Mouse (Mus musculus): ENCODE measurements around the gene Gsc2. TPM values are rescaled to one million over a fixed set of nuclear protein-coding genes. Genes with fewer than 3 reads are reported as not detected.

Gsc2 gene
- polyA plus RNA-seq, 1 experiment from 2014 or later, result not detected

DNA sequence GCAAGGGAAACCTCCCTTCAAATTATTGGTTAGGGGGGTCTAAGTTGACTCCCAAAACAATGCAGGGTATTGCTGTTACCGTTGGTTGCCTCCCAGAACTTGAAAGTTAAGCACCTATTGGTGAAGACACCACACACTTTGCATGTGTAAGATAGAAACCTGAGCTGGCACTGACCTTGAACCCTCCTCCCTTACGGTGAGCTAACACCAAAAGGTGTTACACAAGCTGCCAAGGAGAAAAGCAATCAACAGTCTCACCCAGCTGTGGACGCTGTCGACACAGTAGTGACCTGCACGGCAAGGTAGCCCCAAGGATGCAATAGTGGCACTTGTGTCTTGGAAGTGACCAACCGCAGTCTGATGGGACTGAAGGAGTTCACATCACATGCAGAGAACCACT is 30.7 kb downstream of the Gsc2 start:
- Histone ChIP-seq H3K9ac (replicated peaks) (no peak overlapping the region), H3K4me2 (no peak overlapping the region), H3K27ac (replicated peaks) (no peak overlapping the region), H3K36me3 (no peaks in the 10 kb centered on the region), H3K4me3 (replicated peaks) (no peak overlapping the region), H3K9me3 (replicated peaks) (no peaks in the 10 kb centered on the region), H3K27me3 (replicated peaks) (no peaks in the 10 kb centered on the region), H3K4me1 (peaks cover 18% of the 10 kb centered on the region)
- 88% methylated on average over 6 of the region's 6 CpGs for WGBS
- ATAC-seq (ENCODE audit: low FRiP score), result no peak

DNA sequence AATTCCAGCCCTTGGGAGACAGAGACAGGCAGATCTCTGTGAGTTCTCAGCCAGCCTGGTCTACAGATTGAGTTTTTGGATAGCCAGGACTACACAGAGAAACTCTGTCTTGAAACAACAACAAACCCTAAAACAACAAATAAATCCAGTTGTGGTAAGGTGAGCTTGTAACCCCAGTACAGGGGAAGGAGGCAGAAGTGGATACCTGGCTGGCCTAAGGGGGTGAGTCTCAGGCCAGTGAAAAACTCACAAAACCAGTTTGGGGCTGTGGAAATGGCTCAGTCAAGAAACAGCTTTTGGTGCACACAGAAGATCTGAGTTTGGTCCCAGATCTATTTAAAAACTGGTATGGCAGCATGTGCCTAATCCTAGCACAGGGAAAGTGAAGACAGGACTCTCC is 32.7 kb downstream of the Gsc2 start:
- H3K27me3 ChIP-seq (replicated peaks), result no peaks in the 10 kb centered on the region
- no peak overlapping the region for H3K4me2 ChIP-seq
- ATAC-seq (ENCODE audit: low FRiP score), result no peak
- no peak overlapping the region for H3K4me3 ChIP-seq (replicated peaks)
- peaks cover 18% of the 10 kb centered on the region for H3K4me1 ChIP-seq
- H3K27ac ChIP-seq (replicated peaks), result no peak overlapping the region
- no peak overlapping the region for H3K9ac ChIP-seq (replicated peaks)
- no peaks in the 10 kb centered on the region for H3K9me3 ChIP-seq (replicated peaks)
- H3K36me3 ChIP-seq, result 0 out of 2 replicates have a peak, but pooled peaks cover 2% of the 10 kb centered on the region

DNA sequence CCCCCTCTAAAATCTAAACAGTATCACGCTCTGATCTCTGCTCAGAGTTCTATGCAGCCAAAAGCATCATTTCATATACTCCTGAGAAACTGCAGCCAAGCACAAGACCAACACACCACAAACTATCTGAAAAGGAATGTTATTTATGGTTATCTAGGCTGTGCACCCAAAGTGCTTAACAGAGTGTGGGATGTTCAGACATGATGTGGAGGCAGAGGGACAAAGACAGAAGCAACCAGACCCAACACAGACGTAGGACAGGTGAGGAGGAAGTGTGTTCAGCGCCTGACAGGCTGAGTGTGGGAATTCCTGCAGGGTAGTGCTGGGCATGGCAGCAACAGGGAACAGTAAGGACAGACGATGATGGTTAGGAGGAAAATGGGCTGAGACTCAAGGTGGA is 35.3 kb downstream of the Gsc2 start:
- no peak overlapping the region for H3K4me3 ChIP-seq (replicated peaks)
- H3K4me2 ChIP-seq, result no peak overlapping the region
- H3K4me1 ChIP-seq, result 0 out of 2 replicates have a peak, but pooled peaks cover 3% of the 10 kb centered on the region
- no peaks in the 10 kb centered on the region for H3K9me3 ChIP-seq (replicated peaks)
- WGBS, result 93% methylated on average over 4 of the region's 4 CpGs
- H3K27ac ChIP-seq (replicated peaks), result no peak overlapping the region
- H3K9ac ChIP-seq (replicated peaks), result no peak overlapping the region
- no peak for ATAC-seq (ENCODE audit: low FRiP score)
- H3K27me3 ChIP-seq (replicated peaks), result no peaks in the 10 kb centered on the region
- 0 out of 2 replicates have a peak, but pooled peaks cover 3% of the 10 kb centered on the region for H3K36me3 ChIP-seq

DNA sequence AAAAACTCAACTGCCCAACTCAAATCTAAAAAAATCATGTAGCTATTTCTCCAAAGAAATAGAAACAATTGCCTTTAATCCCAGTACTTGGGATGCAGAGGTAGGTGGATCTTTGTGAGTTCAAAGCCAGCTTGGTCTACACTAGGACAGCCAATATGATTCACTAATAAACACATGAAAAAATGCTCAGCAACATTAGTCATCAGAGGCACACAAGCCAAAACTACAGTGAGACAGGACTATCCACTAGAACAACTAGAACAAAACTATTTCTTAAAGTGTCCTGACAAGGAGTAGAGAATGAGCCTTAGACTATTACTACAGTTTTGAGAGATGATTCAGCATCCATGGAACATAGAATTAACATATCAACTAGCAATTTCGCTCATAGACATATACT is 38.8 kb downstream of the Gsc2 start:
- ATAC-seq (ENCODE audit: low FRiP score), result no peak
- no peak overlapping the region for H3K9ac ChIP-seq (replicated peaks)
- H3K27me3 ChIP-seq (replicated peaks), result no peaks in the 10 kb centered on the region
- H3K4me3 ChIP-seq (replicated peaks), result no peak overlapping the region
- no peak overlapping the region for H3K4me2 ChIP-seq
- peaks cover 18% of the 10 kb centered on the region for H3K36me3 ChIP-seq
- 95% methylated on average over 1 of the region's 1 CpGs for WGBS
- H3K4me1 ChIP-seq, result 0 out of 2 replicates have a peak, but pooled peaks cover under 1% of the 10 kb centered on the region
- H3K9me3 ChIP-seq (replicated peaks), result no peaks in the 10 kb centered on the region
- H3K27ac ChIP-seq (replicated peaks), result no peak overlapping the region

DNA sequence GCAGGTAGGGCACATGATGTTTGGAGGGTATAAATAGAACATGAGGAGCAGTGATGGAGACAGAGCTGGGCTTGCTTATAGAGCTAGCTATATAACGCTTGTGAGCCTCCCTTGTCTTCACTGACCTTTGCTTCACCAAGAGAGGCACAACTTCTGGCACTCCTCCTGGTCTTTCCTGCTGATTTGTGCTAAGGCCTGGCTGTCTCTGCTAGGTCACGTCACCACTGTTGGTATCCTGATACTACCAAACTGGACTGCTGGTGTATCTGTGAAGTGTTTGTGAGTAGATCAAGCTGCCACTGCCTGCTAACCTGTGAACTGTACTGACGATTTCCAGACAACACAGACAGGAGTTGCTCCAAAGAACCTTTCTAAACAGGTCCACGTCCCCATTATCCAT is 39.7 kb downstream of the Gsc2 start:
- no peak overlapping the region for H3K4me2 ChIP-seq
- H3K27ac ChIP-seq (replicated peaks), result no peak overlapping the region
- no peaks in the 10 kb centered on the region for H3K4me1 ChIP-seq
- WGBS, result 92% methylated on average over 4 of the region's 4 CpGs
- ATAC-seq (ENCODE audit: low FRiP score), result no peak
- no peaks in the 10 kb centered on the region for H3K27me3 ChIP-seq (replicated peaks)
- no peak overlapping the region for H3K4me3 ChIP-seq (replicated peaks)
- peaks cover 25% of the 10 kb centered on the region for H3K36me3 ChIP-seq
- no peak overlapping the region for H3K9ac ChIP-seq (replicated peaks)
- no peaks in the 10 kb centered on the region for H3K9me3 ChIP-seq (replicated peaks)

DNA sequence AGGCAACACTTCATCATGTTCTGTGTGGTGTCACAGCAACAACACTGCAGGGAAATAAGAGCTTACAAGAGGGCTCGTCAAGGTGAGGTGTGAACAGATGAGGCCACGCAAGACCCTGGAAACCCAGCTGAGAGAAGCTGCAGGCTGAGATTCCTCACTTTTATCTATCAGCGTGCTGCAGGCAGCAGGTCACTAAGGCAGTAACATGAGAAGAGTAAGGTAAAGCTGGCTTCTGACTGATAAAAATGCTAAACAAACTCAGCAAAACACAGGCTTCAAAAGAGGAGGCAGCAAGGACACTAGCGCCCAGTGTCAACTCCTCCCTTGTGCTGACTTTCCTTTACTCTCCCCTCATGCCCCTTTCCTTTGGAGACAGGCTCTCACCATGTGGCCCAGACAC is 41.9 kb downstream of the Gsc2 start:
- Histone ChIP-seq H3K27me3 (replicated peaks) (no peaks in the 10 kb centered on the region), H3K4me2 (no peak overlapping the region), H3K9ac (replicated peaks) (no peak overlapping the region), H3K4me1 (no peaks in the 10 kb centered on the region), H3K9me3 (replicated peaks) (no peaks in the 10 kb centered on the region), H3K27ac (replicated peaks) (no peak overlapping the region), H3K4me3 (replicated peaks) (no peak overlapping the region), H3K36me3 (peaks cover 35% of the 10 kb centered on the region)
- no peak for ATAC-seq (ENCODE audit: low FRiP score)
- WGBS, result 81% methylated on average over 4 of the region's 4 CpGs

DNA sequence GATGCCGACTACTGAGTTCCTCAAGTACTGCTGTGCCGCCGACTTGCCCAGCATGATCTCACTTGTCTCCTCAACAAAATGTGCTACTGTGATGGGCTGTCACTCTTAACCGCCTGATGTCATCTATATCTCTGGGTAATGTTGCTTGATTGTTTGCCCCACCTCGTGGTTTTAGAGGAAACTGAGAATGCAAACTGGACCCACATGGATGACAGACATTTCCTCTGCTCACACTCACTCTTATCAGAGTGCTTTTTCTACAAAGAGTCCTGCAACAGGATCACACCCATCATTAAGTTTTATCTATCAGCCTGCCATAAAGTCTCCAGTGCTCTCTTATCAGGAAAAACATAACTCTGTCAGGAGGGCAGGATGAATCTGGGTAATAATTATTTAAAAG is 43.6 kb downstream of the Gsc2 start:
- H3K4me2 ChIP-seq, result no peak overlapping the region
- no peaks in the 10 kb centered on the region for H3K9me3 ChIP-seq (replicated peaks)
- H3K36me3 ChIP-seq, result peaks cover 32% of the 10 kb centered on the region
- WGBS, result 86% methylated on average over 5 of the region's 5 CpGs
- H3K9ac ChIP-seq (replicated peaks), result no peak overlapping the region
- no peaks in the 10 kb centered on the region for H3K4me1 ChIP-seq
- no peaks in the 10 kb centered on the region for H3K27me3 ChIP-seq (replicated peaks)
- ATAC-seq (ENCODE audit: low FRiP score), result no peak
- no peak overlapping the region for H3K27ac ChIP-seq (replicated peaks)
- H3K4me3 ChIP-seq (replicated peaks), result no peak overlapping the region

DNA sequence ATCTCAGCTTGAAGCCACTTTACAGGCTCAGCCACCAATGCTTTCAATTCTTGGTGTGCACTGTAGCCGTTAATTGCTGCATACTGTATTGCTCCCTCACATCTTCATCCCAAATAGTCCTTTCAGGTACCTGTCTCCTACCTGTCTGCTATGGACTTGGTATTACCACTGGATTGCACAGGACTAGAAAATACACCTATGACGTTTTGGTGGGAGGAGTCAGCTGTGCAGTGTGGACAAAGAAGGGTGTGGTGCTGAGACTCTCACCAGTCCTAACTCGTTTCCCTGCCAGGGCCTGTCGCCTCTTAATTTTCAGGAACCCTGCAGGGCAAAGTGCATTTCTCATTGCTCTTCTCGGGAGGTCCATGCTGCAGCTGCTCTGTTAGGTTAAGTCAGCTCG is 49.1 kb downstream of the Gsc2 start:
- Histone ChIP-seq H3K4me3 (replicated peaks) (no peak overlapping the region), H3K9me3 (replicated peaks) (no peaks in the 10 kb centered on the region), H3K4me1 (no peaks in the 10 kb centered on the region), H3K4me2 (no peak overlapping the region), H3K36me3 (peaks cover 21% of the 10 kb centered on the region), H3K27ac (replicated peaks) (no peak overlapping the region), H3K27me3 (replicated peaks) (no peaks in the 10 kb centered on the region), H3K9ac (replicated peaks) (no peak overlapping the region)
- no peak for ATAC-seq (ENCODE audit: low FRiP score)
- 59% methylated on average over 6 of the region's 6 CpGs for WGBS

DNA sequence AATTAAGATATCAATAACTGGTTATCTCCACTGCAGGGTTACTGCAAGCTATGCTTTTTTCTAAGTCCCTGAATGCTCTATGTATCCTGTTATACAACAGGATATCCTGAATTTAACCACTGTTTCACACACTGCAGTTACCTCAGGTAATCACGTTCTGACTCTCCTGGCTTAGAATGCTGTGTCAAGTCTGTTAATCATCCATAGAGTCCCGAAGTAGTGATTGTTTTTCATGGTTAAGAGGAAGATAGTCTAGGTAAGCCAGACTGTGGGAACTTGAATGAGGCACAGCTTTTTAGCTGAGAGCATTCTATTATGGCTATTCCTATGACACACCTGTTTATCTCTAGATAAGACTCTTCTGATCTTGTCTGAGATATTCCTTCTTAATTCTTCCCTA is 49.6 kb downstream of the Gsc2 start:
- ATAC-seq (ENCODE audit: low FRiP score), result no peak
- Histone ChIP-seq H3K9ac (replicated peaks) (no peak overlapping the region), H3K4me1 (no peaks in the 10 kb centered on the region), H3K4me3 (replicated peaks) (no peak overlapping the region), H3K27ac (replicated peaks) (no peak overlapping the region), H3K27me3 (replicated peaks) (no peaks in the 10 kb centered on the region), H3K4me2 (no peak overlapping the region), H3K36me3 (peaks cover 20% of the 10 kb centered on the region), H3K9me3 (replicated peaks) (no peaks in the 10 kb centered on the region)
- 78% methylated on average over 2 of the region's 2 CpGs for WGBS

Other genes with a start within 250 kb of the Gsc2 start
- gene Med15, start 182.2 kb downstream of the Gsc2 start, polyA plus RNA-seq (2015; fragmentation: Nextera tagmentation; extraction: Ambion mirVana), result 46.1 and 47.3 TPM in 2 replicates
- 86.2 and 89.1 TPM in 2 replicates for gene Klhl22, start 155.4 kb downstream of the Gsc2 start, polyA plus RNA-seq (2015; fragmentation: Nextera tagmentation; extraction: Ambion mirVana)
- gene Scarf2, start 117.8 kb downstream of the Gsc2 start, polyA plus RNA-seq (2015; fragmentation: Nextera tagmentation; extraction: Ambion mirVana), result 2.7 and 3.8 TPM in 2 replicates
- gene B830017H08Rik, start 81.9 kb downstream of the Gsc2 start, polyA plus RNA-seq (2015; fragmentation: Nextera tagmentation; extraction: Ambion mirVana), result 4.0 and 5.3 TPM in 2 replicates
- 2.8 and 3.2 TPM in 2 replicates for gene Car15, start 76.7 kb downstream of the Gsc2 start, polyA plus RNA-seq (2015; fragmentation: Nextera tagmentation; extraction: Ambion mirVana)
- 0.35 and 0.40 TPM in 2 replicates for gene Gm20518, start 23.4 kb downstream of the Gsc2 start, polyA plus RNA-seq (2015; fragmentation: Nextera tagmentation; extraction: Ambion mirVana)
- not detected in 2 replicates for gene Tssk1, start 20.8 kb downstream of the Gsc2 start, polyA plus RNA-seq (2015; fragmentation: Nextera tagmentation; extraction: Ambion mirVana)
- 97.7 and 99.0 TPM in 2 replicates for gene Dgcr2, start 16.5 kb downstream of the Gsc2 start, polyA plus RNA-seq (2015; fragmentation: Nextera tagmentation; extraction: Ambion mirVana)
- gene Tssk2, start 16.4 kb downstream of the Gsc2 start, polyA plus RNA-seq (2015; fragmentation: Nextera tagmentation; extraction: Ambion mirVana), result not detected in 2 replicates
- gene Ess2, start 3.7 kb downstream of the Gsc2 start, polyA plus RNA-seq (2015; fragmentation: Nextera tagmentation; extraction: Ambion mirVana), result 40.7 and 42.5 TPM in 2 replicates
- gene Slc25a1, start 13.2 kb upstream of the Gsc2 start, polyA plus RNA-seq (2015; fragmentation: Nextera tagmentation; extraction: Ambion mirVana), result 187 and 221 TPM in 2 replicates
- not detected in 2 replicates for gene Vpreb2, start 65.4 kb upstream of the Gsc2 start, polyA plus RNA-seq (2015; fragmentation: Nextera tagmentation; extraction: Ambion mirVana)
- 148 and 162 TPM in 2 replicates for gene Dgcr6, start 137.8 kb upstream of the Gsc2 start, polyA plus RNA-seq (2015; fragmentation: Nextera tagmentation; extraction: Ambion mirVana)
- gene Prodh, start 175.1 kb upstream of the Gsc2 start, polyA plus RNA-seq (2015; fragmentation: Nextera tagmentation; extraction: Ambion mirVana), result 4.0 and 6.4 TPM in 2 replicates
- 26.5 and 28.7 TPM in 2 replicates for gene Rtn4r, start 212.6 kb upstream of the Gsc2 start, polyA plus RNA-seq (2015; fragmentation: Nextera tagmentation; extraction: Ambion mirVana)

Data from neural tube, embryonic 15.5 days (tissue).